Mouse (Mus musculus) olfactory bulb, adult 2 months (tissue): ENCODE measurements around the gene Sipa1l3.

Source experiments
- CTCF ChIP-seq: fragments of 200-500 bp; IDR thresholded peaks from 2 replicates; pipeline ENCODE4 v1.5.1; 2012; ENCODE audit warnings: low read depth, mild to moderate bottlenecking, low read length, moderate library complexity; ENCODE audit not compliant: insufficient read depth
- POLR2A ChIP-seq: fragments of 200-500 bp; IDR thresholded peaks from 2 replicates; pipeline ENCODE4 v1.6.1; 2012; ENCODE audit warnings: mild to moderate bottlenecking, low read depth, low read length, moderate library complexity; ENCODE audit not compliant: insufficient read depth

- TF ChIP-seq CTCF (no peak), POLR2A (no peak)
Measured at GRCm38 (mm10) chr7:29292458-29293098, 225.9 kb downstream of the Sipa1l3 start.
